In genomic region chr9:111100406-111100805, GRCm38 (mm10) we compare ENCODE assay signal across 29 mouse cellular contexts. TPM values are rescaled to one million over a fixed set of nuclear protein-coding genes. Genes with fewer than 3 reads are reported as not detected.
A peak's percentile ranks its signal among the peaks of the same experiment; 100 is the strongest.
DNase-seq lines count a peak whose midpoint lies in the region; ATAC-seq and TF ChIP-seq lines count a peak whose summit lies in the region.
"Had no signal": no experiment of that assay in that cellular context is flagged by ENCODE, and none has a peak within 500 bp of the region (broad histone marks: within the 10 kb centered on the region; RNA-seq: fewer than 3 reads in every experiment).

No protein-coding gene starts in this region.

- no peak overlapping the region for H3K4me3 ChIP-seq in midbrain, embryonic 11.5 days (ENCODE audit: low read depth, low read length)
- H3K4me3 ChIP-seq in midbrain, embryonic 13.5 days (replicated peaks): no peak overlapping the region
- H3K4me3 ChIP-seq in limb, embryonic 14.5 days (replicated peaks; ENCODE audit: low read length): no peak overlapping the region
- H3K4me3 ChIP-seq: forebrain, embryonic 13.5 days; hindbrain, embryonic 12.5 days; midbrain, embryonic 15.5 days; neural tube, embryonic 15.5 days; stomach, embryonic 15.5 days had no signal

- 0 out of 2 replicates have a peak, but pooled peaks have one; percentile 42 for ATAC-seq in midbrain, embryonic 11.5 days (ENCODE audit: low FRiP score)
- ATAC-seq in midbrain, embryonic 13.5 days: no peak
- peak; percentile 50; the same call in 1 of the 2 replicates for ATAC-seq in limb, embryonic 14.5 days (ENCODE audit: low FRiP score, low read depth)
- ATAC-seq: CD4-positive, CD25-positive, alpha-beta regulatory T cell, adult 4 months; forebrain, embryonic 13.5 days; hindbrain, postnatal 0 days; lung, postnatal 0 days; midbrain, embryonic 15.5 days had no signal

- no peak overlapping the region for H3K9ac ChIP-seq in midbrain, embryonic 11.5 days (ENCODE audit: low read length)
- no peak overlapping the region for H3K9ac ChIP-seq in midbrain, embryonic 13.5 days (replicated peaks)
- H3K9ac ChIP-seq in limb, embryonic 14.5 days (ENCODE audit: low read depth, low read length, severe bottlenecking): no peak overlapping the region
- H3K9ac ChIP-seq: forebrain, embryonic 13.5 days; hindbrain, embryonic 12.5 days; midbrain, embryonic 15.5 days; neural tube, embryonic 15.5 days; stomach, embryonic 15.5 days had no signal

- no peaks in the 10 kb centered on the region for H3K27me3 ChIP-seq in midbrain, embryonic 11.5 days (ENCODE audit: control insufficient read depth, insufficient read depth, low read length)
- no peaks in the 10 kb centered on the region for H3K27me3 ChIP-seq in midbrain, embryonic 13.5 days
- no peaks in the 10 kb centered on the region for H3K27me3 ChIP-seq in limb, embryonic 14.5 days (ENCODE audit: control insufficient read depth, insufficient read depth, low read length)
- H3K27me3 ChIP-seq: forebrain, embryonic 13.5 days; hindbrain, embryonic 12.5 days; midbrain, embryonic 15.5 days; neural tube, embryonic 15.5 days; stomach, embryonic 15.5 days had no signal

- no peak overlapping the region for H3K27ac ChIP-seq in midbrain, embryonic 11.5 days (ENCODE audit: low read depth, low read length)
- H3K27ac ChIP-seq in midbrain, embryonic 13.5 days: no peak overlapping the region
- H3K27ac ChIP-seq in limb, embryonic 14.5 days (replicated peaks; ENCODE audit: low read depth, low read length): no peak overlapping the region
- H3K27ac ChIP-seq: forebrain, embryonic 13.5 days; hindbrain, embryonic 12.5 days; hindbrain, postnatal 0 days; macrophage; midbrain, embryonic 15.5 days; neural tube, embryonic 15.5 days; stomach, embryonic 15.5 days had no signal

- H3K4me1 ChIP-seq in midbrain, embryonic 11.5 days (ENCODE audit: control insufficient read depth, insufficient read depth, low read length): no peaks in the 10 kb centered on the region
- no peaks in the 10 kb centered on the region for H3K4me1 ChIP-seq in midbrain, embryonic 13.5 days (replicated peaks)
- no peaks in the 10 kb centered on the region for H3K4me1 ChIP-seq in limb, embryonic 14.5 days (ENCODE audit: control insufficient read depth, insufficient read depth, low read length)
- H3K4me1 ChIP-seq: forebrain, embryonic 13.5 days; hindbrain, embryonic 12.5 days; midbrain, embryonic 15.5 days; neural tube, embryonic 15.5 days; stomach, embryonic 15.5 days had no signal

- H3K9me3 ChIP-seq in midbrain, embryonic 11.5 days (ENCODE audit: control insufficient read depth, low read length): no peaks in the 10 kb centered on the region
- H3K9me3 ChIP-seq in midbrain, embryonic 13.5 days: no peaks in the 10 kb centered on the region
- H3K9me3 ChIP-seq in limb, embryonic 14.5 days (ENCODE audit: control insufficient read depth, low read length): no peaks in the 10 kb centered on the region
- H3K9me3 ChIP-seq: forebrain, embryonic 13.5 days; hindbrain, embryonic 12.5 days; midbrain, embryonic 15.5 days; neural tube, embryonic 15.5 days; stomach, embryonic 15.5 days had no signal

- DNase-seq in heart, adult 11 months: peak; percentile 64
- no peak for DNase-seq in heart, adult 9 months (ENCODE audit: low spot score in 2 of 2)
- no peak for DNase-seq in midbrain, embryonic 11.5 days (ENCODE audit: low spot score, missing footprints)
- DNase-seq in limb, embryonic 14.5 days (ENCODE audit: low spot score): no peak
- DNase-seq in Muller cell, postnatal 12 days (ENCODE audit: inconsistent ontology term): no peak
- DNase-seq in kidney, postnatal 36 days: no peak
- DNase-seq: adrenal gland, postnatal 25 days; cerebellum, adult 11-12 months; cerebellum, adult 9-11 months; embryo, embryonic 11 days; heart, postnatal 36 days; kidney, adult 11 months; kidney, postnatal 4 days; layer of hippocampus, postnatal 36 days; lung, adult 18-20 months; retina, postnatal 1 day; right cerebral cortex, postnatal 14 days; thymus, postnatal 14 days had no signal

- WGBS in midbrain, embryonic 11.5 days: 89% methylated on average over 3 of the region's 3 CpGs
- 91% methylated on average over 3 of the region's 3 CpGs for WGBS in midbrain, embryonic 13.5 days
- 93% methylated on average over 3 of the region's 3 CpGs for WGBS in limb, embryonic 14.5 days

- no peaks in the 10 kb centered on the region for H3K36me3 ChIP-seq in midbrain, embryonic 11.5 days (ENCODE audit: control insufficient read depth, insufficient read depth, low read length)
- no peaks in the 10 kb centered on the region for H3K36me3 ChIP-seq in midbrain, embryonic 13.5 days
- no peaks in the 10 kb centered on the region for H3K36me3 ChIP-seq in limb, embryonic 14.5 days (ENCODE audit: control insufficient read depth, insufficient read depth, low read length)
- H3K36me3 ChIP-seq: hindbrain, embryonic 12.5 days; midbrain, embryonic 15.5 days; neural tube, embryonic 15.5 days; stomach, embryonic 15.5 days had no signal

- no peak for TF ChIP-seq POLR2A in limb, embryonic 14.5 days (IDR thresholded peaks at IDR 0.05; ENCODE audit: borderline replicate concordance, extremely low read depth, insufficient read depth, insufficient read length)

- no peak overlapping the region for H3K4me2 ChIP-seq in midbrain, embryonic 11.5 days
- no peak overlapping the region for H3K4me2 ChIP-seq in midbrain, embryonic 13.5 days (replicated peaks)
- no peak overlapping the region for H3K4me2 ChIP-seq in limb, embryonic 14.5 days (replicated peaks; ENCODE audit: low read depth, low read length, severe bottlenecking)
- H3K4me2 ChIP-seq: forebrain, embryonic 13.5 days; heart, embryonic 11.5 days; hindbrain, embryonic 12.5 days; midbrain, embryonic 15.5 days; neural tube, embryonic 15.5 days; stomach, embryonic 15.5 days had no signal

RNA-seq across cellular contexts. Expression of gene Lrrfip2, which starts 17.0 kb away (rescaled TPM):
- 46.3 and 49.9 TPM in 2 replicates for polyA plus RNA-seq in midbrain, embryonic 11.5 days (2014; fragmentation: Nextera tagmentation; extraction: Ambion mirVana)
- 44.8 and 47.6 TPM in 2 replicates for polyA plus RNA-seq in midbrain, embryonic 13.5 days (2015; fragmentation: Nextera tagmentation; extraction: Ambion mirVana)
- polyA plus RNA-seq in limb, embryonic 14.5 days (2012; rRNA removed): 22.0 and 36.6 TPM in 2 replicates
- polyA plus RNA-seq in limb, embryonic 14.5 days (2014; fragmentation: Nextera tagmentation; extraction: Ambion mirVana): 37.4 and 37.5 TPM in 2 replicates

RNA-seq across cellular contexts. Expression of gene Ccrl2, which starts 43.1 kb away (rescaled TPM):
- 1.9 and 2.1 TPM in 2 replicates for polyA plus RNA-seq in midbrain, embryonic 11.5 days (2014; fragmentation: Nextera tagmentation; extraction: Ambion mirVana)
- 1.8 and 2.1 TPM in 2 replicates for polyA plus RNA-seq in midbrain, embryonic 13.5 days (2015; fragmentation: Nextera tagmentation; extraction: Ambion mirVana)
- 0.50 and 0.63 TPM in 2 replicates for polyA plus RNA-seq in limb, embryonic 14.5 days (2012; rRNA removed)
- polyA plus RNA-seq in limb, embryonic 14.5 days (2014; fragmentation: Nextera tagmentation; extraction: Ambion mirVana): 0.59 and 0.88 TPM in 2 replicates
